Mouse (Mus musculus): ENCODE data around the gene Sema4a.

GRCm38 (mm10) chr3:88495741-88496415, 34.9 kb upstream of the Sema4a start:
- TF ChIP-seq CTCF (IDR thresholded peaks at IDR 0.05; ENCODE audit: extremely low read depth, insufficient read length, insufficient replicate concordance, low read depth, low read length) (no peak), POLR2A (IDR thresholded peaks at IDR 0.05; ENCODE audit: low read depth, low read length) (no peak)
